Mouse (Mus musculus): ENCODE results near the gene Slc29a1. TPM values are rescaled to one million over a fixed set of nuclear protein-coding genes. Genes with fewer than 3 reads are reported as not detected.

The Slc29a1 gene
- total and polyA plus RNA-seq, 2 experiments from 2014 or later = 68.3 to 84.4 TPM

DNA sequence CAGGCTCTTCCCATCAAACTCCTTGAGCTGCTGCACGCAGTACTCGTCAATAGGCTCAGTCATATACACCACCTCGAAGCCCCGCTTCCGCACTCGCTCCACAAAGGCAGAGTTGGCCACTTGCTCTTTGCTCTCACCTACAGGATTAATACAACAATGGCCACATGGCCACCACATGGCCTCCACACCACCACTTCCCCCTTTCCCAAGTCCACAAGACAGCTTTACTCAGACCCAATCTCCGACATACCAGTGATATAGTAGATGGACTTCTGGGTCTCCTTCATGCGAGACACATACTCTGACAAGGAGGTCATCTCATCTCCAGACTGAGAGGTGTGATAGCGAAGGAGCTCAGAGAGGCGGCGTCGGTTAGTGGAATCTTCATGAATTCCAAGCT is 30.4 kb downstream of the Slc29a1 start:
- H3K27ac ChIP-seq (ENCODE audit: low read depth, low read length) = no peak overlapping the region
- H3K4me1 ChIP-seq (ENCODE audit: insufficient read depth) = no peaks in the 10 kb centered on the region; the same call in 1 of the 2 replicates
- H3K27me3 ChIP-seq (ENCODE audit: insufficient read depth, low read length) = no peaks in the 10 kb centered on the region
- DNase-seq (no peak), ATAC-seq (no peak)
- H3K36me3 ChIP-seq (ENCODE audit: insufficient read depth) = peaks cover 62% of the 10 kb centered on the region
- no peak overlapping the region for H3K4me2 ChIP-seq (ENCODE audit: low read depth)
- no peak overlapping the region for H3K9ac ChIP-seq
- no peak overlapping the region for H3K4me3 ChIP-seq (ENCODE audit: low read depth, low read length)
- TF ChIP-seq CTCF (IDR thresholded peaks at IDR 0.05; ENCODE audit: low read depth) = no peak
- no peaks in the 10 kb centered on the region for H3K9me3 ChIP-seq (ENCODE audit: low read length)
- 86% methylated on average over 12 of the region's 12 CpGs for WGBS

DNA sequence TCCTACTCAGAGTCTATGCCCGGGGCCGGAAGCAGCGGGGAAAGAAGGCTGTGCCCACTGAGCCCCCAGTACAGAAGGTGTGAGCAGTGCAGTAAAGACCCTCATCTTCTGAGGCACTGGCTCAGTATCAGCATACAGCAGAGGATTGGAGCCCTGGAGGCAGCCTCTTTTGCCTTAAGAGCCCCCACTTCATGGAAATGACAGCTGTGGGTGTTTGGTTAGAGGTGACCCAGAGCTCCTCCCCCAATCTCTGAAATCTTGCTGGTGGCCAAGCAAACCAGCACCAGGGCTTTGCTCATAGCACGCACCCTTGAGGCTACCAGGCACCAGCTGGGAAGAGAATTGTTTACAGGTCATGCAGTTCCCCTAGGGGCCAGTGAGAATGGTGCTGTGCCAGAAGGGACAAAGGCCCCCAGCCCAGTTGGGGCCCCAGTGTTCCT is 32.2 kb downstream of the Slc29a1 start:
- no peaks in the 10 kb centered on the region; the same call in 1 of the 2 replicates for H3K4me1 ChIP-seq (ENCODE audit: insufficient read depth)
- no peak; the same call in 1 of the 2 replicates for TF ChIP-seq CTCF (IDR thresholded peaks at IDR 0.05; ENCODE audit: low read depth)
- H3K9me3 ChIP-seq (ENCODE audit: low read length) = no peaks in the 10 kb centered on the region
- no peak overlapping the region for H3K9ac ChIP-seq
- no peaks in the 10 kb centered on the region for H3K27me3 ChIP-seq (ENCODE audit: insufficient read depth, low read length)
- H3K27ac ChIP-seq (ENCODE audit: low read depth, low read length) = no peak overlapping the region
- ATAC-seq (no peak), DNase-seq (no peak)
- H3K36me3 ChIP-seq (ENCODE audit: insufficient read depth) = peaks cover 62% of the 10 kb centered on the region
- H3K4me2 ChIP-seq (ENCODE audit: low read depth) = no peak overlapping the region
- WGBS = 40% methylated on average over 4 of the region's 4 CpGs
- no peak overlapping the region for H3K4me3 ChIP-seq (ENCODE audit: low read depth, low read length)

DNA sequence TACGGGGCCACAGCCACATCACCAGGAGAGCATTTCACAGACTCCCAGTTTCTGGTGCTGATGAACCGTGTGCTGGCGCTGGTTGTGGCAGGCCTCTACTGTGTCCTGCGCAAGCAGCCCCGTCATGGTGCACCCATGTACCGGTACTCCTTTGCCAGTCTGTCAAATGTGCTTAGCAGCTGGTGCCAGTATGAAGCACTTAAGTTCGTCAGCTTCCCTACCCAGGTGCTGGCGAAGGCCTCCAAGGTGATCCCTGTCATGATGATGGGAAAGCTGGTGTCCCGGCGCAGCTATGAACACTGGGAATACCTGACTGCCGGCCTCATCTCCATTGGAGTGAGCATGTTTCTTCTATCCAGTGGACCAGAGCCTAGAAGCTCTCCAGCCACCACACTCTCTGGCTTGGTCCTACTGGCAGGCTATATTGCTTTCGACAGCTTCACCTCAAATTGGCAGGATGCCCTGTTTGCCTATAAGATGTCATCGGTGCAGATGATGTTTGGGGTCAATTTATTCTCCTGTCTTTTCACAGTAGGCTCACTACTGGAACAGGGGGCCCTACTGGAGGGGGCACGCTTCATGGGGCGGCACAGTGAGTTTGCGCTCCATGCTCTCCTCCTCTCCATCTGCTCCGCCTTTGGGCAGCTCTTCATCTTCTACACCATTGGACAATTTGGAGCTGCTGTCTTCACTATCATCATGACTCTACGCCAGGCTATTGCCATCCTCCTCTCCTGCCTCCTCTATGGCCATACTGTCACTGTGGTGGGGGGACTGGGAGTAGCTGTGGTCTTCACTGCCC is 32.8 kb downstream of the Slc29a1 start:
- Histone ChIP-seq H3K27ac (ENCODE audit: low read depth, low read length) (no peak overlapping the region), H3K4me1 (ENCODE audit: insufficient read depth) (no peaks in the 10 kb centered on the region; the same call in 1 of the 2 replicates), H3K27me3 (ENCODE audit: insufficient read depth, low read length) (no peaks in the 10 kb centered on the region), H3K4me3 (ENCODE audit: low read depth, low read length) (no peak overlapping the region), H3K4me2 (ENCODE audit: low read depth) (no peak overlapping the region), H3K9me3 (ENCODE audit: low read length) (no peaks in the 10 kb centered on the region), H3K36me3 (ENCODE audit: insufficient read depth) (peaks cover 62% of the 10 kb centered on the region), H3K9ac (no peak overlapping the region)
- TF ChIP-seq CTCF (IDR thresholded peaks at IDR 0.05; ENCODE audit: low read depth) = no peak
- 60% methylated on average over 18 of the region's 18 CpGs for WGBS
- ATAC-seq = no peak
- no peak for DNase-seq

DNA sequence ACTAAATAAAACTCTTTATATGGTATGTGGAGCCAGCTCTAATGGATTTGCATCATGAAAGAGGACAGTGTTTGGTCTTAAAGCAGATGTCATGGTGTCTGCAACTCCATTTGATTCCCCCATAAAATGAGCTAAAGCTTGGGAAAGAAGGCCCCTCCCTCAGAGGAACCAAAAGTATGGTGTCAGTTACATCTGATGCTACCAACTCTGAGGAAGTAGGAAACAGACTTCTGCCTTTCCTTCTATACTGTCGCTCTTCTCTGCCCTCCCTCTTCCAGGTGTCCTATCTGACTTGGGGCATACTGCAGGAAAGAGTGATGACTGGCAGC is 33.4 kb downstream of the Slc29a1 start:
- Histone ChIP-seq H3K9ac (no peak overlapping the region), H3K27me3 (ENCODE audit: insufficient read depth, low read length) (no peaks in the 10 kb centered on the region), H3K27ac (ENCODE audit: low read depth, low read length) (no peak overlapping the region), H3K4me2 (ENCODE audit: low read depth) (no peak overlapping the region), H3K9me3 (ENCODE audit: low read length) (no peaks in the 10 kb centered on the region), H3K4me3 (ENCODE audit: low read depth, low read length) (no peak overlapping the region), H3K36me3 (ENCODE audit: insufficient read depth) (peaks cover 58% of the 10 kb centered on the region), H3K4me1 (ENCODE audit: insufficient read depth) (no peaks in the 10 kb centered on the region; the same call in 1 of the 2 replicates)
- 85% methylated on average over 1 of the region's 1 CpGs for WGBS
- no peak for ATAC-seq
- no peak for DNase-seq
- TF ChIP-seq CTCF (IDR thresholded peaks at IDR 0.05; ENCODE audit: low read depth) = no peak

DNA sequence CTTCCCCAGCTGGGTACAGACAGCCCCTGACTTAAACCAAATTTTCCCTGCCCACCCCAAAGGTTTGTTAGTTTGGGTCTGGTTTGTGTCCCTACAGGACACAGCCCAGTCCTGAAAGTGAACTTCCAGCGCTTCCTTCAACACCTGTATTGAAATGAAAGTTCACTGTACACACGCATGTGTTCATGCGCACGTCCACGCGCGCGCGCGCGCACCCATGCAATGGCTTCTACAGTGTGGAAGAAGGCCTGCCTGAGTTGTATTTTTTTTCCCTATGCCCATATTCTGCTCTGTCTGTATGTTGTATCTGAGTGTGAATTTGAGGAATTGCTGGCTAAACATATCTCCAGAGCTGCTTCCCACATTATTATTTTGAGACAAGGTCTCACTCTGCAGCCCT is 34.3 kb downstream of the Slc29a1 start:
- Histone ChIP-seq H3K27me3 (ENCODE audit: insufficient read depth, low read length) (no peaks in the 10 kb centered on the region), H3K4me1 (ENCODE audit: insufficient read depth) (no peaks in the 10 kb centered on the region; the same call in 1 of the 2 replicates), H3K36me3 (ENCODE audit: insufficient read depth) (peaks cover 49% of the 10 kb centered on the region), H3K9ac (peak overlapping the region; percentile 89; the same call in 1 of the 2 replicates), H3K27ac (ENCODE audit: low read depth, low read length) (no peak overlapping the region), H3K4me3 (ENCODE audit: low read depth, low read length) (peak overlapping the region; percentile 84), H3K9me3 (ENCODE audit: low read length) (no peaks in the 10 kb centered on the region), H3K4me2 (ENCODE audit: low read depth) (peak overlapping the region; percentile 98)
- no peak for TF ChIP-seq CTCF (IDR thresholded peaks at IDR 0.05; ENCODE audit: low read depth)
- 95% methylated on average over 11 of the region's 11 CpGs for WGBS
- ATAC-seq (no peak), DNase-seq (no peak)

DNA sequence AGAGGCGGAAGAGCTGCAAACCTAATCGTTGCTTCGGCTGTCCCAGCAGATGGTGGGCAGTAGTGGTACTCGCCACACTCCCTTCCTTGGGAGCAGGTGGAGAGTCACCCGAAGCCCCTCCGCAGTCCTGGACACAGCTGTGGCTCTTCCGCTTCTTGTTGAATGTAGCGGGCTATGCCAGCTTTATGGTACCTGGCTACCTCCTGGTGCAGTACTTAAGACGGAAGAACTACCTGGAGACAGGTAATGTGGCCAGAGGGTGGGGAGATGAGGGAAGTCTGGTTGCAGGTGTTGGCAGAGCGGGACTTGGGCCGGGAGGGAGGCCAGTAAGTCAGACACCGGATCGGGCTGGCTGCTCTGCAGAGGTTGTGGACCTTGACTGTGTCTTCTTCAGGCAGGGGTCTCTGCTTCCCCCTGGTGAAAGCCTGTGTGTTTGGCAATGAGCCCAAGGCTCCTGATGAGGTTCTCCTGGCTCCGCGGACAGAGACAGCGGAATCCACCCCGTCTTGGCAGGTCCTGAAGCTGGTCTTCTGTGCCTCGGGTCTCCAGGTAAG is 34.8 kb downstream of the Slc29a1 start:
- no peak for DNase-seq
- no peaks in the 10 kb centered on the region; the same call in 1 of the 2 replicates for H3K4me1 ChIP-seq (ENCODE audit: insufficient read depth)
- 8% methylated on average over 18 of the region's 18 CpGs for WGBS
- peak overlapping the region; percentile 98 for H3K4me2 ChIP-seq (ENCODE audit: low read depth)
- H3K9ac ChIP-seq = peak overlapping the region; percentile 89
- ATAC-seq = no peak
- no peak for TF ChIP-seq CTCF (IDR thresholded peaks at IDR 0.05; ENCODE audit: low read depth)
- H3K36me3 ChIP-seq (ENCODE audit: insufficient read depth) = peaks cover 44% of the 10 kb centered on the region
- H3K27ac ChIP-seq (ENCODE audit: low read depth, low read length) = peak overlapping the region; percentile 80
- H3K4me3 ChIP-seq (ENCODE audit: low read depth, low read length) = peak overlapping the region; percentile 84
- H3K27me3 ChIP-seq (ENCODE audit: insufficient read depth, low read length) = no peaks in the 10 kb centered on the region
- no peaks in the 10 kb centered on the region for H3K9me3 ChIP-seq (ENCODE audit: low read length)
